Mouse (Mus musculus) heart, adult 2 months (tissue): ENCODE measurements around the gene Apon. TPM values are rescaled to one million over a fixed set of nuclear protein-coding genes. Genes with fewer than 3 reads are reported as not detected.
"Not testable (repeated sequence)": the region's sequence is repeated elsewhere in the genome, so short reads cannot be mapped to it uniquely, and the experiment has no call there.

Source experiments
- DNase-seq, 2 experiments: peaks; one replicate each; pipeline ENCODE4 v3.0.0; 2021
- H3K27ac ChIP-seq: fragments of 200-600 bp; 2 replicates; pipeline ENCODE4 v1.8.1; 2022
- H3K27me3 ChIP-seq: fragments of 200-500 bp; 2 replicates; pipeline ENCODE4 v1.6.1; 2012; ENCODE audit warnings: mild to moderate bottlenecking, low read length, inconsistent platforms, mixed read lengths; ENCODE audit not compliant: control insufficient read depth, insufficient read depth
- H3K36me3 ChIP-seq: fragments of 200-500 bp; 2 replicates; pipeline ENCODE4 v1.6.1; 2012; ENCODE audit warnings: low read length, inconsistent platforms; ENCODE audit not compliant: control insufficient read depth, insufficient read depth
- H3K4me1 ChIP-seq: fragments of 200-500 bp; 2 replicates; pipeline ENCODE4 v1.6.1; 2011; ENCODE audit warnings: low read length; ENCODE audit not compliant: control insufficient read depth, insufficient read depth
- H3K4me3 ChIP-seq: fragments of 200-600 bp; 2 replicates; pipeline ENCODE4 v1.8.1; 2022
- H3K79me2 ChIP-seq: fragments of 200-500 bp; replicated peaks from 2 replicates; pipeline ENCODE4 v1.6.1; 2012; ENCODE audit warnings: mild to moderate bottlenecking, inconsistent platforms, low read length, moderate library complexity, mixed read lengths; ENCODE audit not compliant: control insufficient read depth, insufficient read depth
- H3K9ac ChIP-seq: fragments of 200-500 bp; 2 replicates; pipeline ENCODE4 v1.6.1; 2012; ENCODE audit warnings: low read depth, mild to moderate bottlenecking, control low read depth, inconsistent platforms, low read length, mixed read lengths
- CTCF ChIP-seq: fragments of 200-600 bp; IDR thresholded peaks from 2 replicates; pipeline ENCODE4 v1.8.1; 2022; ENCODE audit warnings: antibody characterized with exemption, mild to moderate bottlenecking, moderate library complexity
- EP300 ChIP-seq: fragments of 200-500 bp; IDR thresholded peaks from 2 replicates; pipeline ENCODE4 v1.6.1; 2011; ENCODE audit warnings: low read depth, low read length, control low read depth; ENCODE audit not compliant: insufficient read depth
- POLR2A ChIP-seq: fragments of 200-500 bp; IDR thresholded peaks from 2 replicates; pipeline ENCODE4 v1.6.1; 2011; ENCODE audit warnings: mild to moderate bottlenecking, low read depth, low read length, control low read depth; ENCODE audit not compliant: insufficient read depth
- WGBS: fragments of 180-500 bp; shearing (Covaris S2); methylation state at CpG from one replicate; pipeline ENCODE4 v1.1.7; 2018; 5-methylcytosine and 5-hydroxymethylcytosine counted together
- intact Hi-C: fragments of 180-260 bp; cut with DNase I; formaldehyde crosslinking; loops from one replicate; pipeline ENCODE4 v1.15.1; 2025
- polyA plus RNA-seq: library from polyadenylated mRNA; depleted of rRNA; stranded (reverse); fragments of >200 nt; gene quantifications from 2 replicates; pipeline ENCODE4 v1.2.3, GENCODE M21; 2012
- total RNA-seq, 2 experiments: library from RNA; stranded (reverse); gene quantifications; 2 replicates each; pipeline ENCODE4 v1.2.3; 2021

Gene Apon
- total and polyA plus RNA-seq, 3 experiments = not detected

DNA sequence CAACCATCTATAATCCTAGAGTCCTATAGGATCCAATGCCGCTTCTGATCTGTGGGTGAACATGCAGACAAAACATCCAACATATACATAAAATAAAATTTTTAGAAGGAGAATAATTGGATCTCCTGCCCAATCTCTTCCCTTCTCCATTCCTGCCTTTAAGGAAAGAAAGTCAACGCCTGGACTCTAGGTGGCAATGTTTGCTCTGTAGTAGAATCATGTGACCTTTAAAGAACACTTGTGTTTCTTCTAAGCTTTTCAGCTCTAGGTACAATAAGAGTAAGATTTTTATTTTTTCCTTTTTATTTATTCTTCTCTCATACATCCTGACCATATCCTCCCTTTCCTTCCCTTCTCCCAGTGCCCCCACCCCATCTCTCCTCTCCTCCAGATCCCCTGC is 18.0 kb downstream of the Apon start:
- intact Hi-C loops = no loop called here
- peak; percentile 57 for TF ChIP-seq CTCF
- TF ChIP-seq POLR2A = no peak
- 55% methylated on average over 2 of the region's 2 CpGs for WGBS
- H3K4me3 ChIP-seq = no peak overlapping the region
- H3K9ac ChIP-seq = no peak overlapping the region
- no peak for DNase-seq
- peaks cover 5% of the 10 kb centered on the region for H3K4me1 ChIP-seq
- H3K27ac ChIP-seq = no peak overlapping the region
- no peaks in the 10 kb centered on the region; the same call in 1 of the 2 replicates for H3K79me2 ChIP-seq
- H3K36me3 ChIP-seq = peaks cover 5% of the 10 kb centered on the region; the same call in 1 of the 2 replicates
- H3K27me3 ChIP-seq = no peaks in the 10 kb centered on the region

DNA sequence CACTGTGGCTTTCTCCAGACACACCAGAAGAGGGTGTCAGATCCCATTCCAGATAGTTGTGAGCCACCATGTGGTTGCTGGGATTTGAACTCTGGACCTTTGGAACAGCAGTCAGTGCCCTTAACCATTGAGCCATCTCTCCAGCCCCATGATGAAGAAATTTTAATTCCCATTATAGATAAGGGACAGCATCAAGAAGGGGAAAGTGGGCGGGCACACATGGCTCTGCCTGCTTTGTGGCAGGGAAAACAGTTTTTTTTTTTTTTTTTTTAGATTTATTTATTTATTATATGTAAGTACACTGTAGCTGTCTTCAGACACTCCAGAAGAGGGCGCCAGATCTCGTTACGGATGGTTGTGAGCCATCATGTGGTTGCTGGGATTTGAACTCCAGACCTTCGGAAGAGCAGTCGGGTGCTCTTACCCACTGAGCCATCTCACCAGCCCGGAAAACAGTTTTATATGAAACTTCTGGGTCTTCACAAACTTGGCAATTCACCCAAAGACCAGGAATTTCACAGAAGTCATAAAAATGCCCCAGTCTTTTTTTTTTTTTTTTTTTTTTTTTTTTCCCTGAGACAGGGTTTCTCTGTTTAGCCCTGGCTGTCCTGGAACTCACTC is 19.0 kb downstream of the Apon start:
- peak; percentile 40 for TF ChIP-seq CTCF
- H3K4me1 ChIP-seq, H3K79me2 ChIP-seq, H3K4me3 ChIP-seq, DNase-seq, H3K27me3 ChIP-seq, intact Hi-C loops, H3K36me3 ChIP-seq, H3K27ac ChIP-seq, H3K9ac ChIP-seq: not testable (repeated sequence)
- WGBS = 93% methylated on average over 7 of the region's 7 CpGs

DNA sequence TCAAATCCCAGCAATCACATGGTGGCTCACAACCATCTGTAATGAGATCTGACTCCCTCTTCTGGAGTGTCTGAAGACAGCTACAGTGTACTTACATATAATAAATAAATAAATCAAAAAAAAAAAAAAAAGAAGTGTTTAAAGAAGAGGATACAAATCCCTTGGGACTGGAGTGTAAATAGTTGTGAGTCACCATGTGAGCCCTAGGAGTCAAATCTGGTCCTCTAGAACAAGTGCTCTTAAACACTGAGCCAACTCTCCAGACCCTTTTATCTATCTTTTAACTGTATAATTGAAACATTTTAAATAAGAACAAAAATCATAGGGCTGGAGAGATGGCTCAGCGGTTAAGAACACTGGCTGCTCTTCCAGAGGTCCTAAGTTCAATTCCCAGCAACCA is 21.5 kb downstream of the Apon start:
- H3K79me2 ChIP-seq, H3K4me1 ChIP-seq, H3K27me3 ChIP-seq, DNase-seq, H3K9ac ChIP-seq, H3K36me3 ChIP-seq, intact Hi-C loops, H3K4me3 ChIP-seq, H3K27ac ChIP-seq: not testable (repeated sequence)
- 83% methylated on average over 1 of the region's 1 CpGs for WGBS

- Histone ChIP-seq H3K4me1 (no peaks in the 10 kb centered on the region), H3K79me2 (no peaks in the 10 kb centered on the region), H3K27ac (no peak overlapping the region), H3K9ac (no peak overlapping the region), H3K36me3 (no peaks in the 10 kb centered on the region), H3K27me3 (no peaks in the 10 kb centered on the region), H3K4me3 (no peak overlapping the region)
- WGBS = 71% methylated on average over 6 of the region's 6 CpGs
- no peak for DNase-seq
- TF ChIP-seq EP300 (no peak), POLR2A (no peak), CTCF (no peak)
- intact Hi-C loops = no loop called here
Measured at GRCm38 (mm10) chr10:128278158-128278557, 24.3 kb downstream of the Apon start.

GRCm38 (mm10) chr10:128280943-128281342 is 27.0 kb downstream of the Apon start:
- Histone ChIP-seq H3K4me3 (no peak overlapping the region), H3K79me2 (no peaks in the 10 kb centered on the region), H3K9ac (no peak overlapping the region), H3K27me3 (no peaks in the 10 kb centered on the region), H3K4me1 (no peaks in the 10 kb centered on the region), H3K36me3 (no peaks in the 10 kb centered on the region), H3K27ac (no peak overlapping the region)
- WGBS = 88% methylated on average over 6 of the region's 6 CpGs
- intact Hi-C loops = loop anchor here (10.0 kb wide), 1 partner anchor 146 kb away; no protein-coding TSS in a partner anchor
- DNase-seq = no peak
- no peak for TF ChIP-seq EP300
- TF ChIP-seq POLR2A = no peak
- TF ChIP-seq CTCF = no peak

DNA sequence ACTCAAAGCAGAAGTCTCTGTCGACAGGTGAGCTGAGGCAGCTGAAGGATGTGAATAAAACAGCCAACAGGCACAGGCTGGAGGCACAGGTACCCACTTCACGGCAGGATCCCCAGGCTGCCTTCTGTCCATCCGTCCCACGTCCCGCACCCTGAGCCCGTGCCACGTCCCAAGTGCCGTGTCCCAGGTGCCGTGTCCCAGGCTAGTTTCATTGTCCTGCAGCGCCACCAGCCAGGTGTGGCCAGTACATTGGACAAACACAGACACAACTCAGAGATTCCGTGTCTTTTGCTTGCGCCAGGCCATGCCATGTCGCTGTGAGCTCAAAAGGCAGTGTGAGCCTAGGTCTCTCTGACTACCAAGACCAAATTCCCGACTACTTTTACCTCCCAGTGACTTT is 27.8 kb downstream of the Apon start:
- no peak for DNase-seq
- H3K27me3 ChIP-seq = no peaks in the 10 kb centered on the region
- no peaks in the 10 kb centered on the region for H3K79me2 ChIP-seq
- WGBS = 93% methylated on average over 14 of the region's 14 CpGs
- H3K27ac ChIP-seq = no peak overlapping the region
- no peaks in the 10 kb centered on the region for H3K4me1 ChIP-seq
- no peak overlapping the region for H3K4me3 ChIP-seq
- H3K9ac ChIP-seq = no peak overlapping the region
- intact Hi-C loops = loop anchor here (10.0 kb wide), 1 partner anchor 147 kb away; no protein-coding TSS in a partner anchor
- no peak for TF ChIP-seq EP300
- TF ChIP-seq CTCF = no peak
- no peak for TF ChIP-seq POLR2A
- no peaks in the 10 kb centered on the region for H3K36me3 ChIP-seq
